Mouse (Mus musculus): ENCODE data around the gene Serpina3c.
"Not testable (repeated sequence)": the region's sequence is repeated elsewhere in the genome, so short reads cannot be mapped to it uniquely, and the experiment has no call there.

Gene Serpina3c

GRCm38 (mm10) chr12:104112333-104112732 is 41.3 kb downstream of the Serpina3c start, which contains the start of gene Serpina3a:
Serpina3a (plus strand) TSS chr12:104112724.
- DNase-seq (ENCODE audit: low spot score in 2 of 2), result not testable (repeated sequence)

DNA sequence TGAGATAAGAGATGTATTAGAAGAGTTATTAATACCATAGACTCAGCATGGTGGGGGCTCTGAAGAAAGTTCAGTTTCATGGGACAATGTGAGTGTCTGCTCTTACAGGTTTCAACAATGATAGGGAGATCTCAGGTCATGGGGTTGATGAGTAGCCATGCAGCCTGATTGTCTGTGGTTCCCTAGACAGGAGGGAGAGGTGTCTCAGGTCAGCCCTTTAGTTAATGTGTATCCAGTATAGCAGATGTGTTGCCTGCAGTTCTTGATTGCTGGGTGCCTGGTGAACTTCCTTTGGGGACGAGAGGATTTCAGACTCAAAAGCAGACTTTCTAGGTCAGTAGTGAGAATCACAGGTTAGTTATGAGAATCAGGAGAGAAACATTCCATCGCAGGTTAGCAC is 45.2 kb downstream of the Serpina3c start:
- DNase-seq (ENCODE audit: low spot score in 2 of 2), result no peak

DNA sequence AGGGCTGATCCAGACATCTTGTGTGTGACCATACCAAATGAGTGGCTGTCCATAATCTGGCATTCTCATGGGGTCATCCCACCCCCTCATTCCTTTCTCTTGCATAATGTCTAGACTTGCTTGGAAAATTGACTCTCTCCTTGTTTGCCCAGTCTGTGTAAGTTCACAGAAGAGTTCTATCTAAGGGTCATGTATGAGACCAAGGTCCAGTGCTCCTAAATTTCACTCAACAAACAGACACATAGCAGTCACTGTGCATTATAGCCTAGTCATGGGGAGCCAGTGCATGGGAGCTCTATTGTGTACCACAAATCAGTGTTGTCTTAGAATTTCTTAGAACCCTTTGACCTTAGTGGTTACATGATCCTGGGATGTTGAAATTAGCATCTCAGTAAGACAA is 46.8 kb downstream of the Serpina3c start:
- DNase-seq (ENCODE audit: low spot score in 2 of 2), result no peak

- DNase-seq (ENCODE audit: low spot score in 2 of 2), result no peak
Observed at GRCm38 (mm10) chr12:104105847-104106246, 47.8 kb downstream of the Serpina3c start.

DNA sequence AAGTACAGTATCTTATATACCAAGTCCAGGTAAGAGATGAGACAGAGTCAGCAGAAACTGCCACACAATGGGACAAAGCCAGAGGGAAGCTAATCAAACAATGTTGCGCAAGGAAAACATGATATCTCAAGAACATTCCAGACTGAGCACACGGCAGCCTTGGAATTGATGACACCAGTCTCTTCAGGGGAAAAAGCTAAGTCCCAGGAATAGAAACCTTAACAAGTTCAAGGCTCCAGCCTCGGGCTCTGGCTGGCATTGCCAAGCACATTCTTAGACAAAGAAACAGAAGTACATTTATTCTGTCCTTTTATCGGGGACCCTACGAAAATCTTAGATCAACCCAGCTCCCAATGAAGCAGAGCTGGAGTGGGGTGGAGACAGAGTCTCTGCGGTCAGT is 52.9 kb downstream of the Serpina3c start, which contains the start of gene Serpina5:
Serpina5 (plus strand) TSS at position 346 of the 400 bp plus-strand sequence.
- no peak for DNase-seq (ENCODE audit: low spot score in 2 of 2)
